Mouse (Mus musculus) midbrain, embryonic 16.5 days (tissue): ENCODE results near the gene Zkscan5. TPM values are rescaled to one million over a fixed set of nuclear protein-coding genes. Genes with fewer than 3 reads are reported as not detected.
A peak's percentile ranks its signal among the peaks of the same experiment; 100 is the strongest.
"Not testable (repeated sequence)": the region's sequence is repeated elsewhere in the genome, so short reads cannot be mapped to it uniquely, and the experiment has no call there.

Experiments
- ATAC-seq: fragments of 200-750 bp; cut with Nextera tagmentation; 2 replicates; pipeline ENCODE4 v1.8.0; 2017; ENCODE audit warnings: moderate TSS enrichment
- H3K27ac ChIP-seq: fragments of 300-500 bp; sonication (generic); 2 replicates; pipeline ENCODE4 v1.5.1; 2014; ENCODE audit warnings: mild to moderate bottlenecking, low read length, mixed read lengths
- H3K27me3 ChIP-seq: fragments of 300-500 bp; sonication (generic); 2 replicates; pipeline ENCODE4 v1.6.1; 2014; ENCODE audit warnings: low read depth, low read length, mixed read lengths; ENCODE audit not compliant: control insufficient read depth, insufficient read depth
- H3K36me3 ChIP-seq: fragments of 300-500 bp; sonication (generic); 2 replicates; pipeline ENCODE4 v1.6.1; 2014; ENCODE audit warnings: mild to moderate bottlenecking, low read length, moderate library complexity, mixed read lengths; ENCODE audit not compliant: control insufficient read depth, insufficient read depth
- H3K4me1 ChIP-seq: fragments of 300-500 bp; sonication (generic); 2 replicates; pipeline ENCODE4 v1.6.1; 2014; ENCODE audit warnings: mild to moderate bottlenecking, low read length, mixed read lengths; ENCODE audit not compliant: control insufficient read depth, insufficient read depth
- H3K4me2 ChIP-seq: fragments of 300-500 bp; sonication (generic); 2 replicates; pipeline ENCODE4 v1.6.1; 2014; ENCODE audit warnings: mild to moderate bottlenecking, low read length, mixed read lengths
- H3K4me3 ChIP-seq: fragments of 300-500 bp; sonication (generic); 2 replicates; pipeline ENCODE4 v1.5.1; 2014; ENCODE audit warnings: low read depth, mild to moderate bottlenecking, low read length, moderate library complexity, mixed read lengths
- H3K9ac ChIP-seq: fragments of 300-500 bp; sonication (generic); 2 replicates; pipeline ENCODE4 v1.6.1; 2014; ENCODE audit warnings: low read depth, low read length, mixed read lengths
- H3K9me3 ChIP-seq: fragments of 300-500 bp; sonication (generic); replicated peaks from 2 replicates; pipeline ENCODE4 v1.6.1; 2014; ENCODE audit warnings: mild to moderate bottlenecking, low read length, mixed read lengths; ENCODE audit not compliant: control insufficient read depth, poor library complexity, severe bottlenecking
- WGBS: fragments of 180-500 bp; shearing (Covaris S2); extraction: QIAGEN DNeasy Blood & Tissue Kit; methylation state at CpG from one replicate; pipeline ENCODE4 v1.1.7; 2014; 5-methylcytosine and 5-hydroxymethylcytosine counted together
- polyA plus RNA-seq: library from polyadenylated mRNA; unstranded; fragments of >200 nt; fragmentation: Nextera tagmentation; extraction: Ambion mirVana; gene quantifications from 2 replicates; pipeline ENCODE4 v1.2.1, GENCODE M21; 2015

The Zkscan5 gene
- polyA plus RNA-seq, 1 experiment from 2014 or later, result 14.6 TPM

GRCm38 (mm10) chr5:145218671-145219070 lies 14.3 kb downstream of the Zkscan5 start:
- WGBS, result 95% methylated on average over 20 of the region's 20 CpGs
- Histone ChIP-seq H3K9ac (no peak overlapping the region), H3K27me3 (no peaks in the 10 kb centered on the region), H3K4me3 (no peak overlapping the region), H3K4me1 (no peaks in the 10 kb centered on the region), H3K4me2 (no peak overlapping the region), H3K27ac (no peak overlapping the region), H3K9me3 (no peaks in the 10 kb centered on the region), H3K36me3 (peaks cover 25% of the 10 kb centered on the region)
- no peak for ATAC-seq

DNA sequence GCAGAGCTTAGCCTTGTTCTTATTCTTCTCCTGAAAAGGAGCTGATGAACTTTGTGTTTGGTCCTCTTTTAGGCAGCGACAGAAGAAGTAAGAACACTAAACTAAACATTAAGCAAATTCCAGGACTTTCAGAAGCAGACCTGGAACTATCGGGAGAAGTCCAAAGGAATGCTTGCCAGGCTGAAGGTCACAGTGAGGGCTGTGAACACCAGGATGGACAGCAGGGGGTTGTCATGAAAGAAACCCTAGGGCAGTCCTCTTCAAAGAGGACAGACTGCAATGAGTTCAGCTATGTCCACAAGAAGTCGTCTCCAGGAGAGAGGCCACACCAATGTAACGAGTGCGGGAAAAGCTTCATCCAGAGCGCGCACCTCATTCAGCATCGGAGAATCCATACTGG lies 15.6 kb downstream of the Zkscan5 start:
- Histone ChIP-seq H3K4me2 (no peak overlapping the region), H3K27ac (no peak overlapping the region), H3K27me3 (no peaks in the 10 kb centered on the region), H3K4me1 (no peaks in the 10 kb centered on the region), H3K36me3 (peaks cover 25% of the 10 kb centered on the region), H3K4me3 (no peak overlapping the region), H3K9me3 (no peaks in the 10 kb centered on the region), H3K9ac (no peak overlapping the region)
- ATAC-seq, result no peak
- 95% methylated on average over 8 of the region's 8 CpGs for WGBS

DNA sequence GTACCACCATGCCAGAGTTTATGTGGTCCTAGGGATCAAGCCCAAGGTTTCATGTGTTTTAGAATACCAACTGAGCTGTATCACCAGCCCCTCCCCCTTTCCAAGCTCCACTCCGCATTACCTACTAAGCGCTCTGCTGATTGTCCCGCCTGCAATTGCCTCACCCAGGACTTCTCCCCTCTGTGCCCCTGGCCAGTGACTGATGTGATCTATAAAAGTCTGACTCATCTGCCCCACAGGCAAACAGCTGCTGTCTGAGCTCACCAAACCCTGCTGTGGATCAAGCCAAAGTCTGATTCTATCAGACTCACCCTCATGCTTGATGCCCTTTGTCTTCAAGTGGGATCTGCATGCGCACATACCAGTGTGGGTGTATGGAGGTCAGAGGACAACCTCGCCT lies 18.5 kb downstream of the Zkscan5 start:
- ATAC-seq, result no peak
- WGBS, result 84% methylated on average over 5 of the region's 5 CpGs
- no peak overlapping the region for H3K27ac ChIP-seq

GRCm38 (mm10) chr5:145223395-145223794 lies 19.0 kb downstream of the Zkscan5 start:
- Histone ChIP-seq H3K4me1 (no peaks in the 10 kb centered on the region), H3K9ac (no peak overlapping the region), H3K36me3 (peaks cover 25% of the 10 kb centered on the region), H3K4me2 (no peak overlapping the region), H3K27me3 (no peaks in the 10 kb centered on the region), H3K4me3 (no peak overlapping the region), H3K27ac (no peak overlapping the region), H3K9me3 (no peaks in the 10 kb centered on the region)
- WGBS, result 83% methylated on average over 12 of the region's 12 CpGs
- no peak for ATAC-seq

More for the DNA sequence above, 18.5 kb downstream of the Zkscan5 start:
- Histone ChIP-seq H3K36me3 (peaks cover 25% of the 10 kb centered on the region), H3K4me2 (no peak overlapping the region), H3K4me1 (no peaks in the 10 kb centered on the region), H3K4me3 (no peak overlapping the region), H3K9ac (no peak overlapping the region), H3K9me3 (no peaks in the 10 kb centered on the region), H3K27me3 (no peaks in the 10 kb centered on the region)

GRCm38 (mm10) chr5:145226453-145226852 lies 22.1 kb downstream of the Zkscan5 start:
- 50% methylated on average over 2 of the region's 2 CpGs for WGBS
- Histone ChIP-seq H3K27me3 (no peaks in the 10 kb centered on the region), H3K4me1 (peaks cover 6% of the 10 kb centered on the region), H3K36me3 (peaks cover 8% of the 10 kb centered on the region), H3K4me3 (no peak overlapping the region), H3K27ac (no peak overlapping the region), H3K9ac (no peak overlapping the region), H3K4me2 (no peak overlapping the region), H3K9me3 (no peaks in the 10 kb centered on the region)
- ATAC-seq, result no peak

- H3K36me3 ChIP-seq, H3K27ac ChIP-seq, H3K4me2 ChIP-seq, H3K9ac ChIP-seq, H3K4me3 ChIP-seq, H3K9me3 ChIP-seq, ATAC-seq, H3K27me3 ChIP-seq: not testable (repeated sequence)
- peaks cover 15% of the 10 kb centered on the region for H3K4me1 ChIP-seq
- 81% methylated on average over 6 of the region's 6 CpGs for WGBS
These were observed 24.9 kb downstream of the Zkscan5 start for GRCm38 (mm10) chr5:145229283-145229682.

- ATAC-seq, result no peak
- Histone ChIP-seq H3K36me3 (peaks cover 4% of the 10 kb centered on the region), H3K4me2 (peak overlapping the region; percentile 89), H3K9me3 (no peaks in the 10 kb centered on the region), H3K27ac (no peak overlapping the region; the same call in none of the 2 replicates), H3K27me3 (no peaks in the 10 kb centered on the region), H3K4me1 (peaks cover 15% of the 10 kb centered on the region), H3K4me3 (peak overlapping the region; percentile 100; the same call in 1 of the 2 replicates), H3K9ac (peak overlapping the region; percentile 98; the same call in 1 of the 2 replicates)
- WGBS, result 90% methylated on average over 4 of the region's 4 CpGs
These were observed 26.3 kb downstream of the Zkscan5 start for GRCm38 (mm10) chr5:145230641-145231040.

DNA sequence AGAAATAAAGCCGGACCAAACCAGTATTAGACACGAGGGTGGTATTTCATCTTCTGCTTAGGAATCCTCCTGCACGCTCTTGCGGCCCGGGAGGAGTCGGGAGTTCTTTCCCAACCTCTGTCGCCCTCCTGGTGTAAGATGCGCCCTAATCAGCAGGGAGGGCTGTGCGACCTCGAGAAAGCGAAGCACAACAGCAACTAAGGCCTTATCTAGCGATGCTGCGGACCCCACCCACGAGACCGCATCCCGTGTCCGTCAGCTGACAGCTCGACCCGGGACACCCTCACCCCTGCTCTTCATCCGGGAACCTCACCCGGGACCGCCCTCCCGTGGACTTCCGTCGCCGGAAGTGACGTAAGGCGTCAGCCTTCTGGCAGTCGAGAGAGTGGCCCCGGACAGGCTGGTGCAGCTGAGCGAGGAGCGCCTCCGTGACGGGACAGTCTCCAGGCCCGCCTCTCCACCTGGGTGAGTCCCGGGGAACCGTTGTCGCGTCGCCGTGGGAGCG lies 27.1 kb downstream of the Zkscan5 start, which contains the start of gene Zfp655:
Zfp655 (plus strand) TSS at position 349 of the 505 bp plus-strand sequence.
- Histone ChIP-seq H3K36me3 (peaks cover 4% of the 10 kb centered on the region), H3K27ac (peak within 1 kb of the TSS; percentile 90), H3K4me1 (peaks cover 15% of the 10 kb centered on the region), H3K9ac (peak within 1 kb of the TSS; percentile 98), H3K27me3 (no peaks in the 10 kb centered on the region), H3K4me2 (peak within 1 kb of the TSS; percentile 89), H3K4me3 (peak within 1 kb of the TSS; percentile 100), H3K9me3 (no peaks in the 10 kb centered on the region)
- peak; percentile 98 for ATAC-seq
- under 1% methylated on average over 42 of the region's 42 CpGs for WGBS

- peak overlapping the region; percentile 90 for H3K27ac ChIP-seq
- no peaks in the 10 kb centered on the region for H3K9me3 ChIP-seq
- peaks cover 5% of the 10 kb centered on the region for H3K36me3 ChIP-seq
- peaks cover 15% of the 10 kb centered on the region for H3K4me1 ChIP-seq
- H3K4me3 ChIP-seq, result peak overlapping the region; percentile 100
- peak overlapping the region; percentile 89 for H3K4me2 ChIP-seq
- H3K9ac ChIP-seq, result peak overlapping the region; percentile 98
- under 1% methylated on average over 49 of the region's 49 CpGs for WGBS
- H3K27me3 ChIP-seq, result no peaks in the 10 kb centered on the region
- ATAC-seq, result peak; percentile 82
These were observed 27.6 kb downstream of the Zkscan5 start for GRCm38 (mm10) chr5:145231893-145232411.
